Mouse (Mus musculus): ENCODE results near the gene Gm10295. TPM values are rescaled to one million over a fixed set of nuclear protein-coding genes. Genes with fewer than 3 reads are reported as not detected.

The Gm10295 gene
- not detected for polyA plus RNA-seq (2017; shearing (Covaris generic))

GRCm38 (mm10) chr7:71351364-71351763 lies at the start of gene Gm10295:
TSS of gene Gm10295 (minus strand) at chr7:71351485.

